Mouse (Mus musculus) CH12.LX (cell line): Measurements from ENCODE around the gene Lmx1a. TPM values are rescaled to one million over a fixed set of nuclear protein-coding genes. Genes with fewer than 3 reads are reported as not detected.

Source experiments
- DNase-seq: peaks from one replicate; pipeline ENCODE4 v3.0.0-alpha.2; 2013; ENCODE audit errors: extremely low read depth
- H3K27ac ChIP-seq: 2 replicates; pipeline ENCODE4 v1.5.1; 2012; ENCODE audit warnings: low read depth, mild to moderate bottlenecking, control low read depth, moderate library complexity; ENCODE audit not compliant: insufficient read depth
- H3K27me3 ChIP-seq: replicated peaks from 2 replicates; pipeline ENCODE3; 2012; ENCODE audit warnings: inconsistent platforms
- H3K36me3 ChIP-seq, 2 experiments: replicated peaks in 1 of 2; 2 replicates each; pipeline versions ENCODE3 to v1.6.1; 2012; ENCODE audit warnings: inconsistent platforms in 1 of 2, low read length in 1 of 2, mild to moderate bottlenecking in 1 of 2, mixed read lengths in 1 of 2, moderate library complexity in 1 of 2; ENCODE audit not compliant: control insufficient read depth in 1 of 2, insufficient read depth in 1 of 2
- H3K4me1 ChIP-seq, 2 experiments: 2 replicates each; pipeline ENCODE4 v1.6.1; 2012; ENCODE audit warnings: inconsistent platforms in 1 of 2, moderate library complexity in 1 of 2; ENCODE audit not compliant: insufficient read depth in 2 of 2, control insufficient read depth in 1 of 2
- H3K4me2 ChIP-seq: 2 replicates; pipeline ENCODE4 v1.6.1; 2012; ENCODE audit warnings: low read depth, mild to moderate bottlenecking, control low read depth; ENCODE audit not compliant: poor library complexity, insufficient read depth, severe bottlenecking
- H3K4me3 ChIP-seq, 3 experiments: fragments of 150-350 bp in 1 of 3; sonication (generic) in 1 of 3; replicated peaks in 1 of 3; 2 replicates each; pipeline versions ENCODE3 to v1.5.1; 2011 to 2012; ENCODE audit warnings: low read depth in 2 of 3, low read length in 2 of 3, mild to moderate bottlenecking in 2 of 3, moderate library complexity in 2 of 3, control low read depth in 1 of 3, improper control_type of control experiment in 1 of 3, inconsistent platforms in 1 of 3, mixed read lengths in 1 of 3; ENCODE audit not compliant: poor library complexity in 1 of 3
- H3K79me2 ChIP-seq: replicated peaks from 2 replicates; pipeline ENCODE4 v1.6.1; 2012; ENCODE audit warnings: mild to moderate bottlenecking, moderate library complexity; ENCODE audit not compliant: control insufficient read depth, poor library complexity, insufficient read depth, severe bottlenecking; ENCODE audit errors: extremely low read depth
- H3K9ac ChIP-seq: 2 replicates; pipeline ENCODE4 v1.6.1; 2012; ENCODE audit warnings: low read depth, mild to moderate bottlenecking, control low read depth, moderate library complexity; ENCODE audit not compliant: insufficient read depth
- H3K9me3 ChIP-seq: replicated peaks from 2 replicates; pipeline ENCODE3; 2012; ENCODE audit warnings: low read length, inconsistent platforms, mixed read lengths
- BHLHE40 ChIP-seq: IDR thresholded peaks from 2 replicates; pipeline ENCODE4 v1.6.1; 2011; ENCODE audit warnings: mild to moderate bottlenecking, low read depth, low read length, improper control_type of control experiment
- CHD1 ChIP-seq: IDR thresholded peaks from 2 replicates; pipeline ENCODE4 v1.6.1; 2012; ENCODE audit warnings: low read depth, low read length, improper control_type of control experiment, inconsistent platforms
- E2F4 ChIP-seq: IDR thresholded peaks from 2 replicates; pipeline ENCODE4 v1.6.1; 2011; ENCODE audit warnings: low read depth, low read length, improper control_type of control experiment; ENCODE audit not compliant: insufficient replicate concordance
- GABPA ChIP-seq: IDR thresholded peaks from 2 replicates; pipeline ENCODE4 v1.6.1; 2012; ENCODE audit warnings: low read depth, low read length, improper control_type of control experiment, inconsistent platforms; ENCODE audit not compliant: insufficient replicate concordance
- HCFC1 ChIP-seq: IDR thresholded peaks from 2 replicates; pipeline ENCODE4 v1.6.1; 2012; ENCODE audit warnings: low read depth, mild to moderate bottlenecking, inconsistent platforms, low read length, improper control_type of control experiment
- IRF4 ChIP-seq: IDR thresholded peaks from 2 replicates; pipeline ENCODE4 v1.6.1; 2014; ENCODE audit warnings: low read depth, mild to moderate bottlenecking, inconsistent platforms, low read length, improper control_type of control experiment
- JUN ChIP-seq: IDR thresholded peaks from 2 replicates; pipeline ENCODE4 v1.6.1; 2011; ENCODE audit warnings: low read depth, mild to moderate bottlenecking, low read length, improper control_type of control experiment, moderate library complexity; ENCODE audit not compliant: insufficient read depth
- KAT2A ChIP-seq: IDR thresholded peaks from 2 replicates; pipeline ENCODE4 v1.6.1; 2012; ENCODE audit warnings: low read length, improper control_type of control experiment, inconsistent platforms; ENCODE audit not compliant: insufficient replicate concordance
- MYC ChIP-seq: IDR thresholded peaks from 2 replicates; pipeline ENCODE4 v1.6.1; 2011; ENCODE audit warnings: low read depth, mild to moderate bottlenecking, improper control_type of control experiment, low read length
- NRF1 ChIP-seq: IDR thresholded peaks from 2 replicates; pipeline ENCODE4 v1.6.1; 2014; ENCODE audit warnings: low read depth, mild to moderate bottlenecking, inconsistent platforms, low read length, improper control_type of control experiment, moderate library complexity
- PAX5 ChIP-seq: IDR thresholded peaks from 2 replicates; pipeline ENCODE4 v1.6.1; 2012; ENCODE audit warnings: low read length, inconsistent platforms, mixed read lengths
- POLR2A ChIP-seq: IDR thresholded peaks from 2 replicates; pipeline ENCODE4 v1.6.1; 2011; ENCODE audit warnings: low read depth, mild to moderate bottlenecking, improper control_type of control experiment, low read length
- POLR2AphosphoS2 ChIP-seq: IDR thresholded peaks from 2 replicates; pipeline ENCODE4 v1.6.1; 2011; ENCODE audit warnings: low read depth, low read length, improper control_type of control experiment
- SIN3A ChIP-seq: IDR thresholded peaks from 2 replicates; pipeline ENCODE4 v1.6.1; 2012; ENCODE audit warnings: low read length, improper control_type of control experiment, inconsistent platforms
- TBP ChIP-seq: conservative IDR thresholded peaks from 2 replicates; pipeline ENCODE4 v1.6.1; 2011; ENCODE audit warnings: low read depth, low read length, improper control_type of control experiment
- USF1 ChIP-seq: IDR thresholded peaks from 2 replicates; pipeline ENCODE4 v1.6.1; 2014; ENCODE audit warnings: low read depth, mild to moderate bottlenecking, inconsistent platforms, low read length, improper control_type of control experiment
- USF2 ChIP-seq: conservative IDR thresholded peaks from 2 replicates; pipeline ENCODE4 v1.6.1; 2011; ENCODE audit warnings: low read depth, low read length, improper control_type of control experiment
- ZKSCAN1 ChIP-seq: IDR thresholded peaks from 2 replicates; pipeline ENCODE4 v1.6.1; 2012; ENCODE audit warnings: low read depth, inconsistent platforms, low read length, improper control_type of control experiment, borderline replicate concordance
- dilution Hi-C: fragments of 300-500 bp; cut with MboI; formaldehyde crosslinking; loops from 2 replicates; pipeline ENCODE4 v1.14.3; 2020; ENCODE audit warnings: low sequenced_read_pairs; ENCODE audit not compliant: extremely low pct_unique_long_range_greater_than_20kb, extremely low pct_ligation_motif_present
- in situ Hi-C: fragments of 300-500 bp; cut with MboI; formaldehyde crosslinking; loops from 3 replicates; pipeline ENCODE4 v1.14.3; 2019; ENCODE audit warnings: low sequenced_read_pairs, low pct_ligation_motif_present, low pct_unique_long_range_greater_than_20kb, mixed read lengths
- polyA plus RNA-seq: library from polyadenylated mRNA; unstranded; fragments of >175 nt; gene quantifications from 2 replicates; pipeline ENCODE4 v1.2.1, GENCODE M21; 2012; ENCODE audit warnings: low read depth; ENCODE audit not compliant: insufficient read length
- total RNA-seq, 2 experiments: library from RNA; depleted of rRNA; stranded (reverse); fragments of 300-350 nt in 1 of 2; fragments of >200 nt in 1 of 2; gene quantifications; 2 replicates each; pipeline ENCODE4 v1.2.3; 2012 to 2014

The Lmx1a gene
- total and polyA plus RNA-seq, 3 experiments = not detected

DNA sequence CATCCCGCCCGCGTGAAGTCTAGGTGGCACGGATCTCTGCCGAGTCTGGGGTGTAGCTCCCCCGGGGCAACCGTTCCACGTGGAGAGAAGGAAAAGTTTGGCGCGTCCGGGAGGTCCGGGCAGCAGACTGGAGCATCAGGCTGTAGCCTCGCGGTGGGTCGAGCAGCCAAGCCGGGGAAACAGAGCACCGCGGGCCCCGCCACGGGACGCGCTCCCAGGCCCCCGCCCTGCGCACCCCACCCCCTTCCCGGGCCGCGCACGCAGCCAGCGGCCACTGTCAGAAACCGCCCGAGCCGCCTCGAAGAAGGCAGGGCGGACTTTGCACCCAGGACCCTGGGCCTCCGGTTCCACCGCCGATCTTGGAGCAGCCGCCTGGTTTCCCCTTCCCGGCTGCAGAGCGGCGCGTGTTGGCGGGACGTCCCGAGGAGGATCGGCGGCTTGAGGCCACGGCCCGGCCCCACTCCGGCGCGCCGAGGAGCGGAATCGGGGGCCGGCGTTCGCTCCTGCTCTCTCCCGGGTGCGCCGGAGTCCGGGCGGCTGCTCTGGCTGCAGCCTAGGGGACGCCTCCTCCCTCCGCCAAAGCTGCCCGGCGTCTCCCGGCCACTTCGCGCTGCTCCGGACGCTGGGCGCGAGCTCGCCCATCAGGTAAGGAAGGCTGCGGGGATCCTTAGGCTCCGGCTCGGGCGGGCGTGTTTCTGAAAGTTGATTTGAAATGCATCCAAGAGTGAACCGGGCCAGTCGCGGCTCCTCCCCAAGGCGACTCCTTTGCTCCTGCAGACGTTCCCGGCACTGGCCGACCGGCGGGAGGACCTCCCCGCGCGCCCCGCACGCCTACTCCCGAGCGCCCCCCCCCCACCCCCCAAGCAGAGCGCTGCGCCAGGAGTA is 448 bp upstream of the Lmx1a start:
- Histone ChIP-seq H3K9ac (no peak overlapping the region), H3K36me3 (no peaks in the 10 kb centered on the region), H3K27ac (no peak overlapping the region), H3K79me2 (no peaks in the 10 kb centered on the region), H3K4me3 (no peak overlapping the region), H3K4me1 (no peaks in the 10 kb centered on the region), H3K4me2 (no peak overlapping the region), H3K27me3 (no peaks in the 10 kb centered on the region), H3K9me3 (peaks cover 66% of the 10 kb centered on the region)
- dilution Hi-C loops = no loop called here
- no peak for DNase-seq
- no peak for TF ChIP-seq NRF1
- in situ Hi-C loops = no loop called here

DNA sequence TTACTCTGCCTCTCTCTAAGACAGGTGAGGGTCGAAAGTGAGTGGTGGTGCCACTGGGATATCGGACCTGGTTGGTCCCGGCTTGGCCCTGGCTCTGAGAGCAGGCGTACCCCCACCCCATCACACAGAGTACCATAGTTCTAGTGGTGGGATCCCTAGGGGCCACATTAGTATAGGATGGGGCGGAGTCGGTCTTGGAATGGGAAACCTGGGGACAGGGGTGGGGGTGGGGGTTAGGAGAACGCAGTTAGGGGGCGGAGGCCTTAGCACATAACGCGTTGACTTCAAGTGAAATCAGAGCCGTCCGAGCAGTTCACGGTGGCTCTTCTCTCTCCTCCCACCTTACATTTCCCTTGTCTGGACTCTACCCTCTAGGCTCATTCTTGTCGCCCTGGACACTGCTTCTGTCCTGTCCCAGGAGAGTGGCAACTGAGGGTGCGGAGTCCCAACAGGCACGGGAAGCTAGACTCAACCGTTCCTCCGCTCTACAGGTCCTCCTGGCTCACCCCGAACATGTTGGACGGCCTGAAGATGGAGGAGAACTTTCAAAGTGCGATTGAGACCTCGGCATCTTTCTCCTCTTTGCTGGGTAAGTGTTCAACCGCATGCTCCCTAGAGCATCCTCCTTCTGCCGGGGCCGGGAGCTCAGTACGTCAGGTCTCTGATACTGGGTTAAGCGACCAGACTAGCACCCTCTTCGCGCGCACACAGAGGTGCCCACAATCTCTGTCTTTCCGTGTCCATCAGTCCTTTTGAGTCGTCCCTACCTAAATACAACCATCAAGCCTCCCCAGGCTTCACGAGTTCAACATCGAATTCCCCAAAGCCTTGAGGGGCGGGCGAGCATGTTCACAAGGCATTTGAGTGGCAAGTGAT is 463 bp downstream of the Lmx1a start:
- no peaks in the 10 kb centered on the region for H3K79me2 ChIP-seq
- H3K9ac ChIP-seq = no peak overlapping the region
- dilution Hi-C loops (no loop called here), in situ Hi-C loops (no loop called here)
- no peaks in the 10 kb centered on the region for H3K4me1 ChIP-seq
- no peaks in the 10 kb centered on the region for H3K27me3 ChIP-seq
- no peaks in the 10 kb centered on the region for H3K36me3 ChIP-seq
- no peak overlapping the region for H3K4me2 ChIP-seq
- no peak for DNase-seq
- H3K27ac ChIP-seq = no peak overlapping the region
- H3K9me3 ChIP-seq = peaks cover 70% of the 10 kb centered on the region
- TF ChIP-seq CHD1 = no peak
- no peak for TF ChIP-seq POLR2AphosphoS2
- no peak for TF ChIP-seq ZKSCAN1
- TF ChIP-seq E2F4 = no peak
- TF ChIP-seq KAT2A = no peak
- TF ChIP-seq USF1 = no peak
- TF ChIP-seq POLR2A = no peak
- no peak for TF ChIP-seq BHLHE40
- no peak for TF ChIP-seq IRF4
- TF ChIP-seq PAX5 = no peak
- TF ChIP-seq HCFC1 = no peak
- no peak for TF ChIP-seq SIN3A
- TF ChIP-seq USF2 = no peak
- TF ChIP-seq MYC = no peak
- no peak for TF ChIP-seq GABPA
- TF ChIP-seq TBP = no peak
- TF ChIP-seq JUN = no peak
- no peak overlapping the region for H3K4me3 ChIP-seq
